Mouse (Mus musculus): ENCODE data around the gene Blm.

Gene Blm

GRCm38 (mm10) chr7:80535009-80535744 lies at the start of gene Blm:
Gene Blm (minus strand): TSS chr7:80535119.
- peak; percentile 86 for DNase-seq (ENCODE audit: extremely low read depth, low read depth, low spot score)

DNA sequence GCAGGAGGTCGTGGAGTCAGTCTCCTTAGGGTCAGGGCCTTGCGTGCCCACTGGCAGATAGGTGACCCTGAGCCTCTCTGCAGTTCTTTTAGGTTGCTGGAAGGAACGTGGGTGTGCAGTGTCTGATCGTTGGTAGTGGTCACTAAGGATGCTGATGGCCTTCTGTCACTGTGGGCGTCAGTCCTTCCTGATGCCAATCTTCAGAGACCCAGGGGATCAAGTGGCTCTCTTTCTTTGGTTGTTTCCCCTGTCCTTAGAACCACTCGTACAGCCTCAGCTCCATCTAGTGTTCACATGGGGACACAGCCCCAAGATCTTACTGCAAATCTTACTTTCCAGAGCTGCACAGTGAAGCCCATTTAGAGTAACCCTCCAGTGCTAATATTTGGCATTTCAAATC lies 49.1 kb upstream of the Blm start:
- no peak for DNase-seq (ENCODE audit: extremely low read depth, low read depth, low spot score)

GRCm38 (mm10) chr7:80582821-80583451 lies 48.0 kb upstream of the Blm start:
- no peak for DNase-seq (ENCODE audit: extremely low read depth, low read depth, low spot score)

DNA sequence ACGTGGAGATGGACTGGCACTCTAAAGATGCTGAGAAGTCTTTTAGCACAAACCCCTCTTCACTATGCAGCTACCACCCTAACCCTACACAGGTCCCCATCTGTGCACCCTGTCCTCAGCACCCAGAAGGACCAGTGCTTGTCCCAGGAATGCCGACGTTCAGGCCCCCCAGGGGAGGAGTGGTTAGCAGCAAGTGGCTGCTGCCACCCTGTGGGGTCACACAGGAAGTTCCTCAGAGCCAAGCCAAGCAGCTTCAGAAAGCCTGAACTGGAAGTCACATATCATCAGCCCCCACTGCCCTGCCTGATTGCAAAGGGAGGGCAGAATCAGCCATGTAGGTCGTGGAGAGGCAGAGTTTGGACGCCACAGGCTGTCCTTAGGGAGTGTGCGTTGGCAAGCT lies 45.4 kb upstream of the Blm start:
- no peak for DNase-seq (ENCODE audit: extremely low read depth, low read depth, low spot score)

- DNase-seq (ENCODE audit: extremely low read depth, low read depth, low spot score): no peak
Measured at GRCm38 (mm10) chr7:80577417-80577980, 42.6 kb upstream of the Blm start.

- DNase-seq (ENCODE audit: extremely low read depth, low read depth, low spot score): no peak
Measured at GRCm38 (mm10) chr7:80576626-80577025, 41.7 kb upstream of the Blm start.

DNA sequence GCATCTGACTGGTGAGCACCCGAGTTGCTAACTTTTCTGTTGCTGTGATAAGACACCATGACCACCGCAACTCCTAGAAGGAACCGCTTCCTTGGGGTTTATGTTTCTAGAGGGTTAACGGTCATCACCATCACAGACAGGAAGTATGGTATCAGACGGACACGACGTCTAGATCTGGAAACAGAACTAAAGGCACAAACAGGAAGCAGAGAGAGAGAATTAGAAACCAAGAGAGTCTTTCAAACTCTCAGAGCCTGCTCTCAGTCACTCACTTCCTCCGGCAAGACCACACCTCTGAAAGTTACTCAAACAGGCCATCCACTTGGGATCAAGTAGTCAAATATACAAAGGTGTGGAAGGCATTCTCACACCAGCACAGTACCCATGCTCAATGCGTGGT lies 40.8 kb upstream of the Blm start:
- no peak for DNase-seq (ENCODE audit: extremely low read depth, low read depth, low spot score)

GRCm38 (mm10) chr7:80573076-80573475 lies 38.2 kb upstream of the Blm start:
- no peak for DNase-seq (ENCODE audit: extremely low read depth, low read depth, low spot score)

DNA sequence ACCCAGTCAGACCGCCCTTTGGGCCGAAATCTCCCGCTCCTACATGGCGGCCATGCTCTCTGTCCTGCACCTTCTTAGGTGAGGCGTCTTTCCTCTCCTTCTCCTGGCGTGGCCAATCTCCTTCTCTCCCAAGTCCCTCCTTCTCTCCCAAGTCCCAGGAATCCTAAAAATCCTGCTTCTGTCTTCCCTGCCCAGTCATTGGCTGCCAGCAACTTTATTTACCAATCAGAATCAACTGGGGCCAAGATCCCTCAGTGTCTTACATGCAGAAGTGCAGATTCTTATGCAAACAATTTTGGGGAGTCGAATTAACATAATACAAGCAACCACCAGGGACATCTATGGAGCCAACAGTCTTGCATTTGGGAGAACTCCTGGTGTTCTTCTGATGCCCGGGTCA lies 33.1 kb upstream of the Blm start:
- DNase-seq (ENCODE audit: extremely low read depth, low read depth, low spot score): no peak

DNA sequence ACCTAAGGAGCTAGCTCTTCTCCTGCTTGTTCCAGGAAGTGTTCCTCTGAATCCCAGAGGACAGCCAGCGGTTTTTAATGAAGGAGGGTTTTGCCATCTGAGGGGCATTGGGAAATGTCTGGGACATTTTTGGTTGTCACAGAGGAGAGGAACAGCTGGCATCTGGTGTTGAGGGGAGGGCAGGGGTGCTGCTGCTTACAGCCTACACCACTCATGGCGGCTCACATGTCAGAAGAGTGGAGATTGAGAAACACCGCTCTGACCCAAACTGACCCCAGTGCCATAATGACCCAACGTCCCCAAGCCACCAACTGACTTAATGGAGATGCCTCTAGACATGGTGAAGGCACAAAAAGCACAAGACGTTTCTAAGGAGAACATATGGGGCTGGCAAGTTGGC lies 27.0 kb upstream of the Blm start:
- no peak for DNase-seq (ENCODE audit: extremely low read depth, low read depth, low spot score)

GRCm38 (mm10) chr7:80561271-80561670 lies 26.4 kb upstream of the Blm start:
- DNase-seq (ENCODE audit: extremely low read depth, low read depth, low spot score): no peak

DNA sequence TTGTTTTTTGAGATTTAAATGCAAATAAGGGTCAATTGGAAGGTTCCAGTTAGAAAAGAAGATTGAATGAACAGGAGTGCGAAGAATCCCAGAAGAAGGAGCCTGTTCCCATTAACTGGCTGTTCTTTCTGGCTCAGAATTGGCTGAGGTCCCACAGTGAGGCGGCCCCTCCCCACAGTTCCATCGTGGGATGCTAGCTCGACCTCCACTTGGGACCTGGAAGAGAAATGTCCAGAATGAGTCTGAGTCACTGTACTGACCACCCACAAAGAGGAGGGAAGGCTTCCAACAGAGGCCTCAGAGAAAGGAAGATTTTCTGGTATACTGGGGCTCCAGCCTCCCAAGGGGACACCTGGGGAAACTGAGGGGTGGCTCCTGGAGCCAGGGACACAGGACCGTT lies 23.7 kb upstream of the Blm start:
- DNase-seq (ENCODE audit: extremely low read depth, low read depth, low spot score): no peak

- DNase-seq (ENCODE audit: extremely low read depth, low read depth, low spot score): no peak
Measured at GRCm38 (mm10) chr7:80558101-80558500, 23.2 kb upstream of the Blm start.

DNA sequence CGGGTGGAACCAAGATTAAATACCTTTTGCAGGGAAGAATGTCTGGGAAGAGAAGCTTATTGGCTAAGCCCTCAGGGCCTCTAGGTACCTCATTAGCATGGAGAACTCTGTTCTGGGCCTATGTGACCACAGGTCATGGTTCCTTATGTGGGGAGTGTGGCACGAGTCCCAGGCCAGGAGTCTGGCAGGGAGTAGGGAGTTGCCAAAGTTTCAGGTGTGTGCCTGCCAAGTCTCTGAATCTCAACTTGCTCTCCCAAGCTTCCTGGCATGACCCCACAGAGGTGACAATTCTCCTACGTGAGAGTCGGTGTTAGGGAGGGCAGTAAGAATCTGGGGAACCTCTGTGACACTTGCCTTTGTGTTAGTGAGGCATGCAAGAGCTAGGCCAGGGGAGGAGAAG lies 22.2 kb upstream of the Blm start:
- peak; percentile 33 for DNase-seq (ENCODE audit: extremely low read depth, low read depth, low spot score)

- no peak for DNase-seq (ENCODE audit: extremely low read depth, low read depth, low spot score)
Measured at GRCm38 (mm10) chr7:80556166-80556565, 21.2 kb upstream of the Blm start.

GRCm38 (mm10) chr7:80555146-80555545 lies 20.2 kb upstream of the Blm start:
- DNase-seq (ENCODE audit: extremely low read depth, low read depth, low spot score): no peak

- no peak for DNase-seq (ENCODE audit: extremely low read depth, low read depth, low spot score)
Measured at GRCm38 (mm10) chr7:80554180-80555021, 19.5 kb upstream of the Blm start.

GRCm38 (mm10) chr7:80548513-80549260 lies 13.8 kb upstream of the Blm start:
- no peak for DNase-seq (ENCODE audit: extremely low read depth, low read depth, low spot score)

- DNase-seq (ENCODE audit: extremely low read depth, low read depth, low spot score): no peak
Measured at GRCm38 (mm10) chr7:80542139-80542831, 7.4 kb upstream of the Blm start.

GRCm38 (mm10) chr7:80539581-80539980 lies 4.7 kb upstream of the Blm start:
- no peak for DNase-seq (ENCODE audit: extremely low read depth, low read depth, low spot score)
